Mouse (Mus musculus) CD4-positive helper T cell, adult 2 months (primary cell): Measurements from ENCODE around the gene Dhrs4.

Experiments
- DNase-seq: peaks from one replicate; pipeline ENCODE4 v3.0.0-alpha.2; 2012; ENCODE audit warnings: low read depth, missing footprints, low spot score

Gene Dhrs4

DNA sequence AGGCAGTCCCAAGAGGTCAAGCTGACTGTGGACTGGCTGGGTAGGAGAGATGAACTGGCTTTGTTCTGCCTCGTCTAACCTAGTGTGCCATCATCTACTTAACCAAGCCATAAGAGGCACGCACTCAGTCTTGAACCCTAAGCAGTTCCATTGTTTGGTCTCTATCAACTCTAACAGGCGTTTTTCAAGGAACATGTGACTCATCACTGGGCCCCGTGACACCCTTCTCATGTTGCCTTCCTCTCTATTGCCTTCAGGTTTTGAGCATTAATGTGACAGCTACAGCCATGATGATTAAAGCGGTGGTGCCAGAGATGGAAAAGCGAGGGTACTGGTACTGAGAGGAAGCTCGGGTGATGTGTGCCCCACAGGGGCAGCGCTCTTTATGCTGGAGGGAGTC is 8.3 kb downstream of the Dhrs4 start:
- DNase-seq, result no peak

GRCm38 (mm10) chr14:55490361-55491201 is 12.0 kb downstream of the Dhrs4 start, which contains the start of gene Carmil3:
Gene Carmil3, plus strand, starts transcription at chr14:55490651.
- peak; percentile 74 for DNase-seq

- peak; percentile 45 for DNase-seq
These were observed 12.8 kb downstream of the Dhrs4 start for GRCm38 (mm10) chr14:55491291-55491833.

- no peak for DNase-seq
These were observed 13.5 kb downstream of the Dhrs4 start for GRCm38 (mm10) chr14:55492103-55492502.

- DNase-seq, result no peak
These were observed 17.1 kb downstream of the Dhrs4 start for GRCm38 (mm10) chr14:55495509-55496240.

- no peak for DNase-seq
These were observed 18.3 kb downstream of the Dhrs4 start for GRCm38 (mm10) chr14:55496761-55497448.

GRCm38 (mm10) chr14:55497449-55497821 is 18.9 kb downstream of the Dhrs4 start:
- DNase-seq, result peak; percentile 80

DNA sequence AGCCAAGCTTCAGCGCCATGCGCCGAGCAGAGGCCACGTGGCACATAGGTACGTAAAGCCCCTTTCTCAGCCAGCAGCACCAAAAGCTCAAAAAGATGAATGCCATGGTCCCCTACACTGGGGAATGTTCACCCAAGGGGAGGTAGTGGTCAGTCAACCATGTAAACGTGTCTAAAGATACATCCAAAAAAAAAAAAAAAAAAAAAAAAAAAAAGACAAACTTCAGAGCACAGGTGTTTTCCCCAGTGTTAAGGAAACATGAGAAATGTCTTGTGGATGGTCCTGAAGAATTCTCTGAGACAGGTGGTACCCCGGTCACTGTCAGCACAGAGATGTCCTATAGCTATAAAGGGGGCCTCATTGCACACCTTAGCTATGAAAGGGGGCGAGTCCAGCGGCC is 27.1 kb downstream of the Dhrs4 start:
- DNase-seq, result no peak

DNA sequence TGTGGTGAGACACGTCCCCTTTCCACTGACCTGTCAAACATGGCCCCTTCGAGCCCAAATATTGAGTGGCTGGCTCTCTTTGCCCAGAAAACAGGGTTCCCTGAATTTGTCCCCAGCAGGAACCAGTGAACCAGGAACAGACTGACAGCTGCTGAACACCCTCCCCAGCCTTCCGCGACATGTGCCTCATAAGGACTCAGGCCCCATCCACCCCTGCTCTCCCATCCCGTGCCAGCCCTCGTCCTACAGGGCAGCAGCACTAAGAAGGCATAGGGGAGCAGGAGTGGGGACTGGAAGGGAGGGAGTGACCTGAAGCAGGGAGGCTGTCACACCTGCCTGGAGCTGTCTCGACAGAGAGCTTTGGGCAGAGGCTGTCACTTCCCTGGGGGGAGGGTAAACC is 29.2 kb downstream of the Dhrs4 start:
- no peak for DNase-seq

- no peak for DNase-seq
These were observed 31.0 kb downstream of the Dhrs4 start for GRCm38 (mm10) chr14:55509540-55509939.

- DNase-seq, result no peak
These were observed 31.7 kb downstream of the Dhrs4 start, which contains the start of gene Cpne6 for GRCm38 (mm10) chr14:55510125-55510731. Gene Cpne6, plus strand, starts transcription at chr14:55510445.

DNA sequence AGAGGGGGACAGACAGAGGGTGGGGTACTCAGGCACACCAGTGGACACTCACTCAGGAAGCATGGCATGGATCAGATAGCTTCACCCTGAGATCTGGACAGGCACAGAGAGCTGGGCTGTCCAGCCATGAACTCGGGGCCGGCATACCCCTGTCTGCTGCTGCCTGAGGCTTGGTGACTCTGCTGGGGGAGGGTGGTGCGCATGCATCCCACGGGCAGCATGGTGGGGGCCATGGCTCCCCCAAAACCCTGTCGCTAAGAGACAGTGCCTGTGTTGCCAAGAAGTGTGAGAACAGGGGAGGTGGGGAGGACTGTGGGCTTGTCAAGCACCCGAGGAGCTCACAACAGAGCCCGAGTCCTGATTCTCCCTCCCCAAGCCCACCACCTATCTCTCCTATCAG is 32.5 kb downstream of the Dhrs4 start:
- DNase-seq, result no peak

DNA sequence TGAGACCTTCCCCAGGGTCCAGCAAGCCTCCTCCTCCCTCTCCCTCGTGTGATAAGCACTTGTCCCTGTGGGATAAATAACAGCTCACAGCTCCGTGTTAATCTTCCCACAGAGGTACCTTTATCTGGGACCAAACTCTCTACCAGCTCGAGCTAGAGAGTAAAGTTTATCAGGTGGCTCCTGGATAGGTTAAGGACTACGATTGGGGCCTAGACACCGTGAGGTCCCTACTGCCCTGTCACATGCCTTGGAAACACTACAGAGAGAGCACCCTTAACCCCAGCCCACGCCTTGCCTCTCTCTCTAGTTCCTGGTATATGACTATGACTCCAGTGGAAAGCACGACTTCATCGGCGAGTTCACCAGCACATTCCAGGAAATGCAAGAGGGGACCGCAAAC is 35.4 kb downstream of the Dhrs4 start:
- no peak for DNase-seq

DNA sequence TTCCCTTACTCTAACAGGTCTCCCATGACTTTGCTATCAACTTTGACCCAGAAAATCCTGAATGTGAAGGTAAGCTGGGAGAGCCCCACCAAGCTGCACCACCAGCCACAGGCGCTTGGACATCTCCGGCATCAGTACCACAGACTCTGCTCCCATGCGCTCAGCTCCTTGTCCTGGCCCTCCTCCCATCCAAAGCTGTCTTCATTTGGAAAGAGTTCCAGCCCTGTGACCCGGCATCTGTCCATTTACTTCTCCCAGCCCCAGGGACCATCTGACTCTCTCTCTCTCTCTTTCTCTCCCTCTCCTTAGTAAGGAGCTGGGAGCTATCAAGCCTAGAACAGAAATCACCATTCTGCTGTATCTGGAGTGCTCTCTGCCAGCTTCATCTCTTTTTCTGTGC is 37.3 kb downstream of the Dhrs4 start:
- DNase-seq, result no peak

DNA sequence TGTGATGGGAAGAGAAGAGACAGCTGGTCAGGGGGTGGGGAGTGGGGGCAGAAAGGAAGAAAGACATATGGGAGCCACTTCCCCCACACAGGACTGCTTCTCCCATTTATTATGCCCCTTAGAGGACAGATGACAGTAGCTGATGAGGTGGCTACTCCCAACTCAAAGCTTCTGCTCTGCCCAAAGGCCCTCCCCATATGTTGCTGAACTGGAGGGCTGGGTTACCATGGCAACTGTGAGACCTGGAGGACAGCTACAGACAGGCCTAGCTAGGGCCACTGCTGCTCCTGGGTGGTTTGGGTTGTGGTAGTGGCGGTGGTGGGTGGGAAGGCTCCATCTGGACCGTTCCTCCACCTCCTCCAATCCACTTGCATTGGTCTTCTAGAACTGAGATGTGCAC is 40.3 kb downstream of the Dhrs4 start:
- DNase-seq, result no peak

DNA sequence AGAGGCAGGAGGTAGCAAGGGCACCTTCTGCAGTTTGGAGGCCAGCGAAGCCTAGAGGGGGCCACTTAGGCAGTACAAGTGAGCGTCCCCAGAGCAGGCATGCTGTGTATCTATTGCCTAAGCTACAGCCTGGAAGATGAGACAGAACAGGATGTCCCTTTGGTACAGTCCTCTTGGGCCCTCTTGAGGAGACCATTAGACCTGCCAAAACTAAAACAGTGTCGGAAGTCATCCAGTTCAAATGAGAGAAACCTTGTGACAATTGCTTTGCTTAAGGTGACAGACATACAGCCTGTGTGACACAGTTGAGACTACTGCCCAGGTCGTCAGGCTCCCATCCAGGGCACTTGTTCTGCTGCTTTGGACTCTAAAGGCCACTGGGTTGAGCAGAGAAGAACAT is 41.0 kb downstream of the Dhrs4 start:
- DNase-seq, result no peak

DNA sequence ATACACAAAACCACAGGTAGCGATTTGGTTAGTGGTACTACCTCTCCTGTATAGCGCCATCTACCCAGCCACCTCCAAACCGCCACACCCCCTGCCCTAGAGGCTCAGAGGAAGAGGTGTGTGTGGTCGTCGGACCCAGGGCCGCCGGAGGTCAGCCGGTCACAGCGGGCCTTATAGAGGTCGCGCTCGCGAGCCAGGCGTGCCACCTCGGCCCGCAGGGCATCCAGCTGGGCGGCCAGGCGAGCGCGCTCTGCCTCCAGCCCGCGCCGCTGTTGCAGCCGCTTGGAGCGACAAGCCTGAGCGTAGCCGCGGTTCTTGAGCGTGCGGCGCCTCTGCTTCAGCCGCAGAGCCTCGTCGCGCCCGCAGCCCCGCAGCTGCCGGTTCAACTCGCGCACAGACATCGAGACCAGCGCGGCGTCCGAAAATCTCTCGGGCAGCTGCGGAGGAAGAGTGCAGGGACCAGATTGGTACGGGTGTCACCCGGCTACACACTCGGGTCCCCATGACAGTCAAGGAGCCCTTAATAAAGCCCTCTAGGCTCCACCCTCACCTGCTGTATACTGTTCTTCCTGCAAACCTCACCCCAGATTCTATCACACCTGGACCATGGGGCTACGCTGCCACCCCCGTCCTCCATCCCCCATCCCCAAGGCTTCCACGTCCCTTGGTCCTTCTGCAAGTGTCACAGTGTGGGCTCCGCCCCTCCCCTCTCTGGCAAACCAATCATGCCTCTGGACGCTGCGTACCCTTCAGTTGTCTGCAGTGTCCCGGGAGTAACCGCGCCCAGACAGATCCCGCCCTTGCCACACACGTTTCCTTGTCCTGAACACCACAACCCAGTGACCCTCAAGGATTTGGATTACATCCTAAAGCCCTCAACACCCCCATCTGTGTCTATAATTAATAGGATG is 42.1 kb downstream of the Dhrs4 start:
- DNase-seq, result peak; percentile 18

DNA sequence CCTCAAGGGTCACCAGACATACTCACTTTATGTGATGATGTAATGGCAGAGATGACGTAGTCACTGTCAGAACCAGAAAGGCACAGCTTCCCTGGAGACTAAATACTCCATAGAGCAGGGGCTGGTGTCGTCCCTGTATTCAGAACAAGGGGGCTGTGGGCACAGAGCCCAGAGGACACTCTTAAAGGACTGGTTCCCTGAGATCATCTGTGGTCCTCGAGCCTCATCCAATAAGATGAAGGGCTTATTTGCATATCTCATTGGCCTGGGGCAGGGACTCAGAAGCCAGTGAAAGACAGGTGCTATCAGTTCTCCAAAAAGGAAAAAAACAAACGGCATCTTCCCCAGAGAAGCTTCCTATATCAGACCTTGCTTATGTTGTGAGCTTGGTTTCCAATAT is 45.5 kb downstream of the Dhrs4 start:
- DNase-seq, result no peak

- DNase-seq, result no peak
These were observed 46.2 kb downstream of the Dhrs4 start, which contains the start of gene Nrl for GRCm38 (mm10) chr14:55524785-55525184. Gene Nrl, minus strand, starts transcription at chr14:55524981.

GRCm38 (mm10) chr14:55526674-55527073 is 48.1 kb downstream of the Dhrs4 start:
- DNase-seq, result no peak
